Mouse (Mus musculus): ENCODE data around the gene Cd99l2. TPM values are rescaled to one million over a fixed set of nuclear protein-coding genes. Genes with fewer than 3 reads are reported as not detected.

Cd99l2 gene
- polyA plus RNA-seq, 1 experiment from 2014 or later = 23.9 TPM

DNA sequence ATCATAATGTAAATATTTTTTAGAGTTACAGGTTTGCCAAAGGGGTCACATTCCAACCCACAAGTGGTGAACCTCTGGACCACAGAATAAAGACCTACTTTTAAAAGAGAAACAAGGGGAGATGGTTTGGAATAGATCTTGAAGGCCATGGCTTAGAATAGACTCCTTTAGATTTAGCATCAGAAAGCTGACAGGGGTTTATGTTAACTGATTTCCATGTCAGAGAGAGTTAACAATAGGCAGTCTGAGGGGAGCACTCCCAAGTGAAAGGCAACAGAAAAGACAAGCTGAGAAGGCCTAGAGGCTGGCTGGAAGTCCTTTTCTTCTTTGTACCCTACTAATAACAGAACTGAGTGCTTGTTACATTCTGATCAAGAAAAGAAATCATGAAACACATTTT, 86.4 kb downstream of the Cd99l2 start:
- Histone ChIP-seq H3K27ac (no peak overlapping the region), H3K27me3 (ENCODE audit: insufficient read depth, poor library complexity, severe bottlenecking) (no peaks in the 10 kb centered on the region), H3K9me3 (no peaks in the 10 kb centered on the region), H3K4me1 (no peaks in the 10 kb centered on the region), H3K36me3 (0 out of 2 replicates have a peak, but pooled peaks cover 2% of the 10 kb centered on the region), H3K4me3 (no peak overlapping the region)
- DNase-seq (ENCODE audit: low spot score) = no peak

DNA sequence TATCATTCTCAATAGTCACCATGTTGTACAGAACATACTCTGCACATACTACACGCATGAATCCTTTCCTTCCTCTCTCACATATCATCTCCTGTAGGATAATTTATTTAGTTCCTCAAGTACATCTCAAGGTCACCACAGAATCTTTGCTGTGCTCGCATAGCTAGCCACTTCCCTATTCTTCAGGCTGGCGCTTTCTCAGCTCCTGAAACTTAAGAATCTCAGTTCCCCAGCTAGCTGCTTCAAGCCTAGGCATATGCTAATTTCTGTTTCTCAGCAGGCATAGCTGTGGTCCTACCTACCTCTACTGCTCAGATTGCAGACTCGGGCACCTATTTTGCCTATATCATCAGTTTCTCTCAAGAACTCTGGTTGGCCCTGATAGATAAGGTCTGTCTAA, 96.3 kb downstream of the Cd99l2 start:
- no peak overlapping the region for H3K4me3 ChIP-seq
- H3K4me1 ChIP-seq = no peaks in the 10 kb centered on the region
- H3K27ac ChIP-seq = no peak overlapping the region
- WGBS = 78% methylated on average over 4 of the region's 4 CpGs
- H3K27me3 ChIP-seq (ENCODE audit: insufficient read depth, poor library complexity, severe bottlenecking) = no peaks in the 10 kb centered on the region
- no peaks in the 10 kb centered on the region for H3K36me3 ChIP-seq
- H3K9me3 ChIP-seq = no peaks in the 10 kb centered on the region
- DNase-seq (ENCODE audit: low spot score) = no peak

DNA sequence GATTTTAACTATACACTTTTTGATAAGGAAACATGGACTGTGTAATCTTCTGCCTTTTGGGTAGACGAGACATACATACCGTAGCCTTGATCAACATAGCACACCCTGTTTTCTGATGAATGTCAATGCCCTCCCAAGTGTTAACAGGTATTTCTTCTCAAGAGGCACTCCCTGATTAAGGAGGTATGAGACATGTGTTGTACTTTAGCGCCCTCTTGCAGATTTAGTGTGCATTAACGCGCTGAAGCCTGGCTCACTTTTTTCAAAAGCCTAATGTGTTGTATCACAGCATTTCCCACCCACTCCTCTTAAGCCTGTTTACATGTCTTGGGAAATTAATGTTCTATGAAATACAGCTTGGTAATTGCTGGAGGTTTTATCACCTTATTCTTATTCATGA, 111.1 kb downstream of the Cd99l2 start:
- Histone ChIP-seq H3K4me1 (no peaks in the 10 kb centered on the region), H3K4me3 (no peak overlapping the region), H3K27me3 (ENCODE audit: insufficient read depth, poor library complexity, severe bottlenecking) (no peaks in the 10 kb centered on the region), H3K36me3 (no peaks in the 10 kb centered on the region), H3K9me3 (no peaks in the 10 kb centered on the region), H3K27ac (no peak overlapping the region)
- no peak for DNase-seq (ENCODE audit: low spot score)
- 31% methylated on average over 5 of the region's 5 CpGs for WGBS

DNA sequence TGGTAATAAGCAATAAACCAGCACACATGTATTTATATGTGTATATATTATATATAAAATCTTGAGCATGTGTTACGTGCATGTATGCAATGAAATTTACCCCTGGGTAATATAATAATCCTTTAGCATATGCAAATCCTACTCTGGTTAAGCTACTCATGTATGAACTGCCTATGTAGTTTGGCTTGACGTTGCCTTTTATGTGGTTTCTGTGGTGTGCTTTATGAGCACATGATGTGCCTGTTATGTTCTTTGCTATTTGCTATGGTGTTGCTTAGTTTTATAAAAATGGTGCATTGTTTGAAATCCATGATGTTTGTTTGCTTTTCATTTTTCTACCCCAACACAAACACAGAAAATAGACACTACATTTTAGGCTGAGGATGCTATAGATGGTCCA, 114.2 kb downstream of the Cd99l2 start:
- no peak overlapping the region for H3K4me3 ChIP-seq
- H3K27me3 ChIP-seq (ENCODE audit: insufficient read depth, poor library complexity, severe bottlenecking) = no peaks in the 10 kb centered on the region
- H3K4me1 ChIP-seq = no peaks in the 10 kb centered on the region
- H3K27ac ChIP-seq = no peak overlapping the region
- no peaks in the 10 kb centered on the region for H3K9me3 ChIP-seq
- WGBS = 84% methylated on average over 2 of the region's 2 CpGs
- no peaks in the 10 kb centered on the region for H3K36me3 ChIP-seq
- no peak for DNase-seq (ENCODE audit: low spot score)

DNA sequence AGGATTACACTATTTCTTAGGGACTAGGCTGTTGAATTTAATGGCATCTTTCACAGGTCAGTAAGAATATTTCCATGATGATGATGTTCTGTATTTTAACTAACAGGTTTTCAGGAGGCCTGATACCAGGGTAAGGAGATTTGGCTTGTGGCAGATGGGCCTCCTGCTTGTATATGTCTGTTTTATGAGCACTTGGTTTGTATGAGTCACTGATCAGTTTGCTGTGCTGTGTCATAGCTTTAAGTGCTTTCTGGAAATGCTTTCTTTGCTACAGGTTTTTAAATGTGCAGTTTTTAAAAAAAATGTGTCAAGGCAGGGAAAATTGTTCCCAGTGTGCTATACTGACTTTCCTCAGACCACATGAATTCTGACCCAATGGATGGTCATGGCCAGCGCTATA, 115.9 kb downstream of the Cd99l2 start:
- H3K4me3 ChIP-seq = no peak overlapping the region
- DNase-seq (ENCODE audit: low spot score) = no peak
- H3K36me3 ChIP-seq = no peaks in the 10 kb centered on the region
- H3K4me1 ChIP-seq = no peaks in the 10 kb centered on the region
- H3K27ac ChIP-seq = no peak overlapping the region
- 67% methylated on average over 1 of the region's 1 CpGs for WGBS
- H3K9me3 ChIP-seq = no peaks in the 10 kb centered on the region
- no peaks in the 10 kb centered on the region for H3K27me3 ChIP-seq (ENCODE audit: insufficient read depth, poor library complexity, severe bottlenecking)

Small RNAs within 50 kb of the gene (microRNA-seq; reads per million reads assigned to microRNA genes)
- gene Gm23945 = not detected

Other genes with a start within 250 kb of the Cd99l2 start
- gene Mtmr1, start 128.1 kb downstream of the Cd99l2 start, polyA plus RNA-seq (2016; fragmentation: Nextera tagmentation; extraction: Ambion mirVana) = 7.1 and 8.9 TPM in 2 replicates
- 239 and 351 TPM in 2 replicates for gene Hmgb3, start 63.1 kb upstream of the Cd99l2 start, polyA plus RNA-seq (2016; fragmentation: Nextera tagmentation; extraction: Ambion mirVana)
- 0.90 and 5.7 TPM in 2 replicates for gene Gpr50, start 170.8 kb upstream of the Cd99l2 start, polyA plus RNA-seq (2016; fragmentation: Nextera tagmentation; extraction: Ambion mirVana)